Comparison of ENCODE assay signal across 8 mouse cellular contexts in the genomic region with DNA sequence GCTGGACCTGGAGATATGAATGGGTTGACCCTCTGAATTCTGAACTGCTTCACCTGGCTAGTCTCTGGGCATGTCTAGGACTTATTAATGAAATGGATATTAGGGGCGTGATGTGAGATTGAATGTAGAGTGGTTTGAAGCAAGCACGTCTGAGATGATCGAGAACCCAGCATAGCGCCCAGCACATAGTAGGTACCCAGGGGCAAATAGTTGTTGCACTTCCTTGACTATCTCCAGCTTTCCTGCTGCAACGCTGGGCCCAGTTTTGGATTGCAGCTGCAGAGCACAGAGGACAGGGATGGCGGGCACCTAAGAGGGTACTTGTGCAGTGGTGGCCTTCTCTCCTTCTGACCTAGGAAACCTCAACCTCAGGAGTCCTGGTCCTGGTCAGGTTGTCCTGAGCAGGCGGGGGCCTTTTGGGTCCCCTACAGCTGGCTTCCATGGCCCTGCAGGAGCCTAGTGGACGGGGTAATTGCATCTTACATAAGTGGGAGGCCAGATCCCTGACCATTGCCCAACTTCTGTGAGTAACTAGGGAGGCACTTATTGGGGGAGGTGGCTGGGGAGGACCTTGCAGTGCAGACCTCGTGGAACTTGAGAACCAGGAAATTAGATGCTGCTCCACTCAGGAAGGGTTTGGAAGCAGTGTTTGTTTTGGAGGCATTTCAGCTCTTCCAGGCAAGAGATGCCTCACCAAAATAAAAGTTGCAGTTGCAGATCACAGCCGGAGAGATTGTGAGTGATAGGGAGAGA. TPM values are rescaled to one million over a fixed set of nuclear protein-coding genes. Genes with fewer than 3 reads are reported as not detected.
A peak's percentile ranks its signal among the peaks of the same experiment; 100 is the strongest.
DNase-seq lines count a peak whose midpoint lies in the region; ATAC-seq and TF ChIP-seq lines count a peak whose summit lies in the region.

No protein-coding gene starts in this region.

- peak overlapping the region; percentile 92 for H3K4me2 ChIP-seq in forebrain, embryonic 16.5 days (ENCODE audit: low read length)
- H3K4me2 ChIP-seq in intestine, embryonic 16.5 days (ENCODE audit: low read depth, low read length), result peak overlapping the region; percentile 85

- H3K9ac ChIP-seq in forebrain, embryonic 16.5 days (replicated peaks; ENCODE audit: low read depth, low read length), result no peak overlapping the region
- peak overlapping the region; percentile 91 for H3K9ac ChIP-seq in intestine, embryonic 16.5 days (ENCODE audit: low read depth, low read length)

- no peak overlapping the region for H3K27ac ChIP-seq in forebrain, embryonic 16.5 days (ENCODE audit: low read length)
- H3K27ac ChIP-seq in intestine, embryonic 16.5 days (ENCODE audit: low read length), result peak overlapping the region; percentile 52; the same call in 1 of the 2 replicates

- no peak for TF ChIP-seq CTCF in lung, adult 2 months (IDR thresholded peaks at IDR 0.05; ENCODE audit: insufficient read depth, low read length)

- TF ChIP-seq POLR2A in lung, adult 2 months (IDR thresholded peaks at IDR 0.05; ENCODE audit: borderline replicate concordance, extremely low read depth, low read depth, low read length), result no peak

- H3K4me3 ChIP-seq in forebrain, embryonic 16.5 days (replicated peaks; ENCODE audit: low read length), result peak overlapping the region; percentile 93; the same call in 1 of the 2 replicates
- peak overlapping the region; percentile 90 for H3K4me3 ChIP-seq in intestine, embryonic 16.5 days (ENCODE audit: low read length)
- H3K4me3 ChIP-seq in lung, adult 2 months (replicated peaks; ENCODE audit: extremely low read depth, low read depth, low read length), result peak overlapping the region; percentile 84

- H3K36me3 ChIP-seq in forebrain, embryonic 16.5 days (ENCODE audit: control insufficient read depth, insufficient read depth), result no peaks in the 10 kb centered on the region
- H3K36me3 ChIP-seq in intestine, embryonic 16.5 days (ENCODE audit: control insufficient read depth, insufficient read depth, low read length), result no peaks in the 10 kb centered on the region

- no peak for ATAC-seq in forebrain, embryonic 16.5 days
- ATAC-seq in intestine, embryonic 16.5 days, result no peak

- H3K9me3 ChIP-seq in forebrain, embryonic 16.5 days (ENCODE audit: control insufficient read depth, low read length), result no peaks in the 10 kb centered on the region
- H3K9me3 ChIP-seq in intestine, embryonic 16.5 days (ENCODE audit: control insufficient read depth, low read length), result no peaks in the 10 kb centered on the region

- H3K27me3 ChIP-seq in forebrain, embryonic 16.5 days (replicated peaks; ENCODE audit: control insufficient read depth, insufficient read depth, low read length), result no peaks in the 10 kb centered on the region
- no peaks in the 10 kb centered on the region for H3K27me3 ChIP-seq in intestine, embryonic 16.5 days (replicated peaks; ENCODE audit: control insufficient read depth, insufficient read depth, low read length)

- peak; percentile 24 for DNase-seq in ovary, postnatal 36 days (ENCODE audit: low spot score)
- no peak for DNase-seq in ovary, postnatal 14 days (ENCODE audit: low spot score)
- peak; percentile 66 for DNase-seq in lung, adult 2 months
- peak; percentile 26 for DNase-seq in yolk sac, embryonic 10.5 days (ENCODE audit: low spot score)
- DNase-seq in frontal cortex, adult 2 months (ENCODE audit: extremely low spot score in 1 of 2, low spot score in 1 of 2), result no peak
- no peak for DNase-seq in cerebellum, adult 11 months

- peaks cover 18% of the 10 kb centered on the region for H3K4me1 ChIP-seq in forebrain, embryonic 16.5 days (replicated peaks; ENCODE audit: control insufficient read depth, insufficient read depth, low read length)
- H3K4me1 ChIP-seq in intestine, embryonic 16.5 days (ENCODE audit: control insufficient read depth, insufficient read depth, low read length), result peaks cover 58% of the 10 kb centered on the region
- peaks cover 37% of the 10 kb centered on the region for H3K4me1 ChIP-seq in lung, adult 2 months (ENCODE audit: control insufficient read depth, insufficient read depth, low read length)

- WGBS in forebrain, embryonic 16.5 days, result 85% methylated on average over 10 of the region's 10 CpGs
- WGBS in intestine, embryonic 16.5 days, result 72% methylated on average over 10 of the region's 10 CpGs
- WGBS in lung, adult 2 months, result 49% methylated on average over 10 of the region's 10 CpGs

RNA-seq across cellular contexts. Expression of a gene that starts 1.5 kb away (rescaled TPM):
- 33.6 and 38.1 TPM in 2 replicates for polyA plus RNA-seq in forebrain, embryonic 16.5 days (2015; fragmentation: Nextera tagmentation; extraction: Ambion mirVana)
- 172 and 174 TPM in 2 replicates for polyA plus RNA-seq in intestine, embryonic 16.5 days (2015; fragmentation: Nextera tagmentation; extraction: Ambion mirVana)
- polyA plus RNA-seq in lung, adult 2 months (2012; rRNA removed), result 29.4 and 48.0 TPM in 2 replicates
- 17.3 and 18.1 TPM in 2 replicates for polyA plus RNA-seq in frontal cortex, adult 2 months (2012; rRNA removed)

RNA-seq across cellular contexts. Expression of a gene that starts 18.8 kb away (rescaled TPM):
- 32.5 and 35.0 TPM in 2 replicates for polyA plus RNA-seq in forebrain, embryonic 16.5 days (2015; fragmentation: Nextera tagmentation; extraction: Ambion mirVana)
- polyA plus RNA-seq in intestine, embryonic 16.5 days (2015; fragmentation: Nextera tagmentation; extraction: Ambion mirVana), result 10.8 and 13.0 TPM in 2 replicates
- 29.2 and 34.4 TPM in 2 replicates for polyA plus RNA-seq in lung, adult 2 months (2012; rRNA removed)
- polyA plus RNA-seq in frontal cortex, adult 2 months (2012; rRNA removed), result 13.3 and 14.6 TPM in 2 replicates

RNA-seq across cellular contexts. Expression of a gene that starts 54.3 kb away (rescaled TPM):
- polyA plus RNA-seq in forebrain, embryonic 16.5 days (2015; fragmentation: Nextera tagmentation; extraction: Ambion mirVana), result 56.6 and 61.2 TPM in 2 replicates
- 67.4 and 74.7 TPM in 2 replicates for polyA plus RNA-seq in intestine, embryonic 16.5 days (2015; fragmentation: Nextera tagmentation; extraction: Ambion mirVana)
- 46.6 and 63.4 TPM in 2 replicates for polyA plus RNA-seq in lung, adult 2 months (2012; rRNA removed)
- polyA plus RNA-seq in frontal cortex, adult 2 months (2012; rRNA removed), result 39.8 and 47.0 TPM in 2 replicates

Comparison
In these comparisons a context has a peak if more than half of its experiments do, and no peak if none do; other contexts are left out.
1. DNase-seq: peak in ovary, postnatal 36 days (single experiment), lung, adult 2 months (single experiment) and yolk sac, embryonic 10.5 days (single experiment); none in ovary, postnatal 14 days (single experiment), frontal cortex, adult 2 months (0 of 2) and cerebellum, adult 11 months (single experiment).
2. Peak in every context shown above with its lines, with median percentiles within 50 percentile points of each other: H3K4me3 ChIP-seq.